Mouse (Mus musculus): ENCODE measurements at regions not wholly inside any gene's neighbourhood (a gene's known extent, or its start where the extent isn't known, plus 50 kb on each side); places are given as distances from the start of the nearest gene placed in this dataset.

DNA sequence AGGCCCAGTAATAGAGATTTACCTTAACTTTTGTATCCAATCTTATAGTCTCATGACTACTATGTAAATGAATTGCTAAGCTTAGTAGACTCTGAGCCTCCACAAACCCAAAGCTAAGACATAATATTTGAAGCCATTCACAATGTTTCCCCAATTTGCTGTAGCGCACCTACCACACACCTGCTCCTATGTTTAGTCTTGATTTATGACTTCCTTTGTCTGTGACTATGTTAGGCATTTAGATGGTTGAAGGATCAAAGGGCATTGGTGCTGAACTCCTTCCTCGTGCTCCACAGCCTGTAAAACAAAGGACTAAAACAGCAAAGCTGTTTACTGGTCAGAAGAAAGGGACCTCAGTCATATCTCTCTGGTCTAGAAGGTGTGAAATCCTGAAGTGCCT is 210.0 kb downstream of the Parm1 start:
- no peak for TF ChIP-seq POLR2A (IDR thresholded peaks at IDR 0.05; ENCODE audit: low read depth, low read length)
- TF ChIP-seq CTCF (conservative IDR thresholded peaks at IDR 0.05; ENCODE audit: insufficient read depth, insufficient read length, low read depth, low read length) = no peak
